Mouse (Mus musculus) brain, adult 10 weeks (tissue): Measurements from ENCODE around the gene Npy2r. TPM values are rescaled to one million over a fixed set of nuclear protein-coding genes. Genes with fewer than 3 reads are reported as not detected.

Experiments used
- polyA plus RNA-seq: library from polyadenylated mRNA; stranded (reverse); fragments of 350-450 nt; fragmentation: Illumina TruSeq; extraction: RNeasy Lipid Tissue Mini Kit (QIAGEN cat#74804); gene quantifications from one replicate; pipeline ENCODE4 v1.2.3, GENCODE M21; 2015; ENCODE audit warnings: low read depth, low replicate concordance

The Npy2r gene
- 7.2 TPM for polyA plus RNA-seq

GRCm38 (mm10) chr3:82547908-82548721, at the start of gene Npy2r:
Gene Npy2r (minus strand): TSS chr3:82548084.

Other genes with a start within 250 kb of the Npy2r start
- gene Map9, start 190.0 kb downstream of the Npy2r start, polyA plus RNA-seq = 52.4 TPM